Mouse (Mus musculus): ENCODE measurements around the gene Wfikkn2. TPM values are rescaled to one million over a fixed set of nuclear protein-coding genes. Genes with fewer than 3 reads are reported as not detected.

Gene Wfikkn2
- total and polyA plus RNA-seq, 3 experiments: 0.04 to 0.11 (median 0.08) TPM

- H3K4me3 ChIP-seq (replicated peaks in 1 of 3; ENCODE audit: low read depth in 2 of 3, low read length in 2 of 3, poor library complexity in 1 of 3): no peak overlapping the region
- in situ Hi-C loops (cut with MboI; ENCODE audit: low pct_ligation_motif_present, low pct_unique_long_range_greater_than_20kb, low sequenced_read_pairs) (no loop called here), dilution Hi-C loops (cut with MboI; ENCODE audit: extremely low pct_ligation_motif_present, extremely low pct_unique_long_range_greater_than_20kb, low sequenced_read_pairs) (no loop called here)
- peaks cover 19% of the 10 kb centered on the region for H3K79me2 ChIP-seq (replicated peaks; ENCODE audit: control insufficient read depth, extremely low read depth, insufficient read depth, poor library complexity, severe bottlenecking)
- peaks cover 79 to 100% of the 10 kb centered on the region in 2 experiments for H3K36me3 ChIP-seq (replicated peaks in 1 of 2; ENCODE audit: control insufficient read depth in 1 of 2, insufficient read depth in 1 of 2, low read length in 1 of 2)
- DNase-seq (ENCODE audit: extremely low read depth): no peak
- H3K27me3 ChIP-seq (replicated peaks): no peaks in the 10 kb centered on the region
- H3K4me1 ChIP-seq (ENCODE audit: control insufficient read depth in 1 of 2, insufficient read depth in 2 of 2): no peaks in the 10 kb centered on the region
- H3K9me3 ChIP-seq (replicated peaks; ENCODE audit: low read length): no peaks in the 10 kb centered on the region
- H3K4me2 ChIP-seq (ENCODE audit: insufficient read depth, low read depth, poor library complexity, severe bottlenecking): no peak overlapping the region
- TF ChIP-seq ZC3H11A (IDR thresholded peaks at IDR 0.05; ENCODE audit: low read depth, low read length): no peak
- no peak for TF ChIP-seq SMC3 (IDR thresholded peaks at IDR 0.05; ENCODE audit: low read depth, low read length)
- peak; percentile 32; the same call in 1 of the 2 replicates for TF ChIP-seq POLR2A (IDR thresholded peaks at IDR 0.05; ENCODE audit: low read depth, low read length)
- H3K27ac ChIP-seq (ENCODE audit: insufficient read depth, low read depth): no peak overlapping the region
- H3K9ac ChIP-seq (ENCODE audit: insufficient read depth, low read depth): no peak overlapping the region
Measured at GRCm38 (mm10) chr11:94290062-94290740, 44.4 kb upstream of the Wfikkn2 start.

DNA sequence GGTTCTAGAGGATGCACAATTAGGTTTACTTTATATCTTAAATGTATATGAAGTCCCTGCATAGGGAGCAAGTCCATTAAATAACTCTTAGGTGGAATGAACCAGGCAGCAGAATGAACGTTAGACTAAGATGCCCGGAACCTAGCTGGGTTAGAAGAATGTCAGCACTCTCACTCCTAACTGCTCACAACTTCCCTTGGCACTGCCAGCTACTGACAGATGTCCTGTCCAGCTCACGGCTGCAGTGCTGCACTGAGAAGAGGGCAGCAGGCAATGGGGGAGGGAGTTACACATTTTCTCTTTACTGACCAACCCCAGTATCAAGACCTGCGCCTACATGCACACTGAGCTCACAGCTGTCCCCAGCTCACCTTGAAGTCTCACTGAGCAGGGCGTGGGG lies 41.3 kb upstream of the Wfikkn2 start:
- in situ Hi-C loops (cut with MboI; ENCODE audit: low pct_ligation_motif_present, low pct_unique_long_range_greater_than_20kb, low sequenced_read_pairs) (no loop called here), dilution Hi-C loops (cut with MboI; ENCODE audit: extremely low pct_ligation_motif_present, extremely low pct_unique_long_range_greater_than_20kb, low sequenced_read_pairs) (no loop called here)
- peaks cover 75 to 94% of the 10 kb centered on the region in 2 experiments for H3K36me3 ChIP-seq (replicated peaks in 1 of 2; ENCODE audit: control insufficient read depth in 1 of 2, insufficient read depth in 1 of 2, low read length in 1 of 2)
- H3K4me3 ChIP-seq (replicated peaks in 1 of 3; ENCODE audit: low read depth in 2 of 3, low read length in 2 of 3, poor library complexity in 1 of 3): no peak overlapping the region
- H3K27ac ChIP-seq (ENCODE audit: insufficient read depth, low read depth): no peak overlapping the region
- no peak overlapping the region for H3K9ac ChIP-seq (ENCODE audit: insufficient read depth, low read depth)
- TF ChIP-seq UBTF (IDR thresholded peaks at IDR 0.05; ENCODE audit: low read depth, low read length) (no peak), RCOR1 (conservative IDR thresholded peaks at IDR 0.05; ENCODE audit: low read depth, low read length) (no peak), ZNF384 (IDR thresholded peaks at IDR 0.05; ENCODE audit: low read depth, low read length) (no peak), POLR2A (IDR thresholded peaks at IDR 0.05; ENCODE audit: low read depth, low read length) (peak; percentile 26; the same call in 1 of the 2 replicates), SMC3 (IDR thresholded peaks at IDR 0.05; ENCODE audit: low read depth, low read length) (no peak)
- H3K27me3 ChIP-seq (replicated peaks): no peaks in the 10 kb centered on the region
- peaks cover 3% of the 10 kb centered on the region for H3K79me2 ChIP-seq (replicated peaks; ENCODE audit: control insufficient read depth, extremely low read depth, insufficient read depth, poor library complexity, severe bottlenecking)
- H3K4me1 ChIP-seq (ENCODE audit: control insufficient read depth in 1 of 2, insufficient read depth in 2 of 2): no peaks in the 10 kb centered on the region
- H3K4me2 ChIP-seq (ENCODE audit: insufficient read depth, low read depth, poor library complexity, severe bottlenecking): no peak overlapping the region
- DNase-seq (ENCODE audit: extremely low read depth): no peak
- H3K9me3 ChIP-seq (replicated peaks; ENCODE audit: low read length): no peaks in the 10 kb centered on the region

DNA sequence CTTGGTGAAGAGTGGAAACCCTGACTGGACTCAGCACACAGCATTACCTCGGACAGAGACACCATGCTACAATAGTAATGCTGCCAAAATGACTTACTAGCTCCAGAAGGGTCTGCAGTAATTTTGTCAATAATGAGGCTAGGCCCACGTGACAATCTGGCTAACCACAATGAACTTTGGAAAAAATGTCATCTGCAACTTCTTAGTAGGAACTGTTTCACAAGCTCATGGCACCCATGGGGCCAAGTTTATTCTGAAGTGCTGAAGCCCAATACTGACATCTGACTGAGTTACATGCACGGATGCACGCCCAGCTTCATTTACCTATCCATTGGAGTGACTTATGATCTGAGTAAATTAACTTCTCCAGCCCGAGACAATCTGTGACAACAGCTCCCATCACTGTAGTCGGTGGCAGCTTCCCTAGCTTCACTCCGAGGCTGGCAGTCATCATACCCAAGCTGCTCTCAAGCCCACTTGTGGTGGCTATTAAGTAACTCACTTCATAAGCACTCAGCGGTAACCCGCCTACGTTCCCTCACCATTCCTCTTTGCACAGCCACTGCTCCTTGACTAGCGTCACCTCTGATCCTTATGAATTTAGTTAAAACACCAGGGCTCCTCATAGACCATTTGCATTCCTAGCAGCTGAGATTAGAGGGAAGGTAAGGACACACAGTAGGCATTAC lies 40.2 kb upstream of the Wfikkn2 start:
- dilution Hi-C loops (cut with MboI; ENCODE audit: extremely low pct_ligation_motif_present, extremely low pct_unique_long_range_greater_than_20kb, low sequenced_read_pairs): no loop called here

More for the DNA sequence above, 40.2 kb upstream of the Wfikkn2 start:
- H3K4me2 ChIP-seq (ENCODE audit: insufficient read depth, low read depth, poor library complexity, severe bottlenecking): no peak overlapping the region
- H3K27me3 ChIP-seq (replicated peaks): no peaks in the 10 kb centered on the region
- H3K27ac ChIP-seq (ENCODE audit: insufficient read depth, low read depth): no peak overlapping the region
- no peak for DNase-seq (ENCODE audit: extremely low read depth)
- in situ Hi-C loops (cut with MboI; ENCODE audit: low pct_ligation_motif_present, low pct_unique_long_range_greater_than_20kb, low sequenced_read_pairs): no loop called here
- peaks cover 2% of the 10 kb centered on the region for H3K79me2 ChIP-seq (replicated peaks; ENCODE audit: control insufficient read depth, extremely low read depth, insufficient read depth, poor library complexity, severe bottlenecking)
- no peak overlapping the region for H3K4me3 ChIP-seq (replicated peaks in 1 of 3; ENCODE audit: low read depth in 2 of 3, low read length in 2 of 3, poor library complexity in 1 of 3)
- peaks cover 0 to 3% of the 10 kb centered on the region in 2 experiments; a peak in 1 of 4 replicates for H3K4me1 ChIP-seq (ENCODE audit: control insufficient read depth in 1 of 2, insufficient read depth in 2 of 2)
- TF ChIP-seq EP300 (IDR thresholded peaks at IDR 0.05; ENCODE audit: low read length) (no peak), MAFK (IDR thresholded peaks at IDR 0.05; ENCODE audit: insufficient replicate concordance, low read length) (no peak), RCOR1 (conservative IDR thresholded peaks at IDR 0.05; ENCODE audit: low read depth, low read length) (no peak), MAX (IDR thresholded peaks at IDR 0.05; ENCODE audit: low read length) (no peak), JUN (IDR thresholded peaks at IDR 0.05; ENCODE audit: insufficient read depth, low read depth, low read length) (no peak), RAD21 (IDR thresholded peaks at IDR 0.05; ENCODE audit: low read depth, low read length) (no peak), MEF2A (IDR thresholded peaks at IDR 0.05; ENCODE audit: borderline replicate concordance, low read depth, low read length) (no peak), ELF1 (IDR thresholded peaks at IDR 0.05; ENCODE audit: low read depth, low read length) (no peak), HCFC1 (IDR thresholded peaks at IDR 0.05; ENCODE audit: low read depth, low read length) (no peak), TBP (conservative IDR thresholded peaks at IDR 0.05; ENCODE audit: low read depth, low read length) (no peak)
- H3K36me3 ChIP-seq (replicated peaks in 1 of 2; ENCODE audit: control insufficient read depth in 1 of 2, insufficient read depth in 1 of 2, low read length in 1 of 2): peaks cover 74 to 94% of the 10 kb centered on the region in 2 experiments
- no peaks in the 10 kb centered on the region for H3K9me3 ChIP-seq (replicated peaks; ENCODE audit: low read length)
- H3K9ac ChIP-seq (ENCODE audit: insufficient read depth, low read depth): no peak overlapping the region

All from CH12.LX (cell line).